Mouse (Mus musculus): ENCODE data around the gene Hao2. TPM values are rescaled to one million over a fixed set of nuclear protein-coding genes. Genes with fewer than 3 reads are reported as not detected.

Hao2 gene
- total RNA-seq, 2 experiments from 2014 or later, result not detected

GRCm38 (mm10) chr3:98862800-98863199 lies 30.2 kb downstream of the Hao2 start:
- ATAC-seq (replicated peaks; ENCODE audit: low FRiP score, low TSS enrichment, poor library complexity, severe bottlenecking), result no peak

- no peak for ATAC-seq (replicated peaks; ENCODE audit: low FRiP score, low TSS enrichment, poor library complexity, severe bottlenecking)
Observed at GRCm38 (mm10) chr3:98859576-98859975, 33.5 kb downstream of the Hao2 start, which contains the start of gene Hsd3b1. Hsd3b1 (minus strand) TSS chr3:98859794.

- ATAC-seq (replicated peaks; ENCODE audit: low FRiP score, low TSS enrichment, poor library complexity, severe bottlenecking), result no peak
Observed at GRCm38 (mm10) chr3:98858051-98858450, 35.0 kb downstream of the Hao2 start.

- ATAC-seq (replicated peaks; ENCODE audit: low FRiP score, low TSS enrichment, poor library complexity, severe bottlenecking), result no peak
Observed at GRCm38 (mm10) chr3:98856892-98857291, 36.1 kb downstream of the Hao2 start.

- ATAC-seq (replicated peaks; ENCODE audit: low FRiP score, low TSS enrichment, poor library complexity, severe bottlenecking), result no peak
Observed at GRCm38 (mm10) chr3:98855160-98855559, 37.9 kb downstream of the Hao2 start.

- ATAC-seq (replicated peaks; ENCODE audit: low FRiP score, low TSS enrichment, poor library complexity, severe bottlenecking), result no peak
Observed at GRCm38 (mm10) chr3:98853685-98854084, 39.4 kb downstream of the Hao2 start.

GRCm38 (mm10) chr3:98853051-98853450 lies 40.0 kb downstream of the Hao2 start:
- ATAC-seq (replicated peaks; ENCODE audit: low FRiP score, low TSS enrichment, poor library complexity, severe bottlenecking), result no peak

- ATAC-seq (replicated peaks; ENCODE audit: low FRiP score, low TSS enrichment, poor library complexity, severe bottlenecking), result no peak
Observed at GRCm38 (mm10) chr3:98852631-98853030, 40.4 kb downstream of the Hao2 start.

GRCm38 (mm10) chr3:98851853-98852252 lies 41.2 kb downstream of the Hao2 start:
- ATAC-seq (replicated peaks; ENCODE audit: low FRiP score, low TSS enrichment, poor library complexity, severe bottlenecking), result no peak

- no peak for ATAC-seq (replicated peaks; ENCODE audit: low FRiP score, low TSS enrichment, poor library complexity, severe bottlenecking)
Observed at GRCm38 (mm10) chr3:98850262-98850661, 42.8 kb downstream of the Hao2 start.

- ATAC-seq (replicated peaks; ENCODE audit: low FRiP score, low TSS enrichment, poor library complexity, severe bottlenecking), result no peak
Observed at GRCm38 (mm10) chr3:98848898-98849297, 44.1 kb downstream of the Hao2 start.

Other genes with a start within 250 kb of the Hao2 start
- not detected in 2 replicates for gene Hsd3b2, start 168.7 kb downstream of the Hao2 start, total RNA-seq (2014; fragmentation: Nextera tagmentation)
- not detected in 2 replicates for gene Hsd3b2, start 168.7 kb downstream of the Hao2 start, total RNA-seq (2017)
- not detected in 2 replicates for gene Hsd3b3, start 130.1 kb downstream of the Hao2 start, total RNA-seq (2014; fragmentation: Nextera tagmentation)
- not detected in 2 replicates for gene Hsd3b3, start 130.1 kb downstream of the Hao2 start, total RNA-seq (2017)
- gene Hsd3b6, start 78.8 kb downstream of the Hao2 start, total RNA-seq (2014; fragmentation: Nextera tagmentation), result not detected in 2 replicates
- not detected in 2 replicates for gene Hsd3b6, start 78.8 kb downstream of the Hao2 start, total RNA-seq (2017)
- not detected in 2 replicates for gene Hsd3b1, start 33.4 kb downstream of the Hao2 start, total RNA-seq (2014; fragmentation: Nextera tagmentation)
- not detected in 2 replicates for gene Hsd3b1, start 33.4 kb downstream of the Hao2 start, total RNA-seq (2017)
- gene Wars2, start 247.8 kb upstream of the Hao2 start, total RNA-seq (2014; fragmentation: Nextera tagmentation), result 12.6 and 13.0 TPM in 2 replicates
- 3.3 and 6.6 TPM in 2 replicates for gene Wars2, start 247.8 kb upstream of the Hao2 start, total RNA-seq (2017)